Mouse (Mus musculus): ENCODE measurements around the gene Spdya. TPM values are rescaled to one million over a fixed set of nuclear protein-coding genes. Genes with fewer than 3 reads are reported as not detected.

Gene Spdya
- total and polyA plus RNA-seq, 3 experiments, result 0.23 to 0.46 TPM; not detected in 1

DNA sequence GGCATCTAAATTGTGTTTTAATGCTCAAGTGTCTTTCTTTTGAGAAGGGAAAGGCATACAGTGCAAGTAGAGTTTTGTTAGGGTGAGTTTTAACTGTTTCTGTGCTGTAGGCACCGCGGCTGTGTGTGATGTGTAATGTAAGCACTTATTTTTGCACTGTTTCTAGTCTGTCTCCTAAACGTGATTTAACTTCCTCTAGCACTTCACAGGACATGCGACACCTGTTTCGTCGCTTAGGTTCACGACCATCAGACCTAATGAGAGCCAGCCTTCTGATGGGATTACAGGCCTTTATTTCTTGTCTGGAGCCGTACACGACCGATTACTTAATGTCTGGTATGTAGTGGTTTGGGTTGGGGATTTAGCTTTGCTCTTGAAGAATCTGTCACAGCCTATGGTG, 79.9 kb downstream of the Spdya start:
- Histone ChIP-seq H3K27me3 (ENCODE audit: control insufficient read depth in 1 of 2, insufficient read depth in 2 of 2, low read length in 2 of 2) (no peaks in the 10 kb centered on the region), H3K36me3 (ENCODE audit: control insufficient read depth in 1 of 2, insufficient read depth in 2 of 2, low read length in 2 of 2) (peaks cover 0 to 57% of the 10 kb centered on the region in 2 experiments; a peak in 2 of 4 replicates), H3K9ac (ENCODE audit: control insufficient read depth, low read depth, low read length, poor library complexity, severe bottlenecking) (no peak overlapping the region), H3K4me3 (ENCODE audit: control insufficient read depth in 1 of 2, insufficient read depth in 1 of 2, low read depth in 2 of 2, low read length in 2 of 2) (no peak overlapping the region), H3K79me2 (ENCODE audit: control insufficient read depth, insufficient read depth, low read length, poor library complexity) (peaks cover 19% of the 10 kb centered on the region), H3K4me1 (ENCODE audit: control insufficient read depth in 1 of 2, insufficient read depth in 2 of 2, low read length in 2 of 2) (no peaks in the 10 kb centered on the region), H3K27ac (ENCODE audit: control insufficient read depth, low read depth, low read length) (no peak overlapping the region), H3K9me3 (replicated peaks; ENCODE audit: insufficient read depth, low read length) (no peaks in the 10 kb centered on the region)
- TF ChIP-seq USF2 (IDR thresholded peaks at IDR 0.05; ENCODE audit: borderline replicate concordance in 1 of 2, insufficient read depth in 1 of 2, low read depth in 1 of 2, low read length in 2 of 2) (no peak), MXI1 (IDR thresholded peaks at IDR 0.05; ENCODE audit: low read depth, low read length) (no peak), CTCF (IDR thresholded peaks at IDR 0.05 in 2 of 3, conservative IDR thresholded peaks at IDR 0.05 in 1 of 3; ENCODE audit: control insufficient read depth in 1 of 3, insufficient read depth in 1 of 3, low read depth in 2 of 3, low read length in 3 of 3, poor library complexity in 1 of 3, severe bottlenecking in 1 of 3) (no peak), ZNF384 (IDR thresholded peaks at IDR 0.05; ENCODE audit: low read depth, low read length) (no peak), POLR2A (IDR thresholded peaks at IDR 0.05; ENCODE audit: control insufficient read depth in 1 of 2, insufficient read depth in 1 of 2, low read depth in 1 of 2, low read length in 2 of 2, poor library complexity in 1 of 2) (no peak), CHD2 (IDR thresholded peaks at IDR 0.05; ENCODE audit: low read length) (no peak), JUND (IDR thresholded peaks at IDR 0.05; ENCODE audit: low read depth, low read length) (no peak), SIN3A (IDR thresholded peaks at IDR 0.05; ENCODE audit: low read length) (no peak), EP300 (IDR thresholded peaks at IDR 0.05; ENCODE audit: low read depth in 1 of 2, low read length in 2 of 2) (no peak), TCF12 (IDR thresholded peaks at IDR 0.05; ENCODE audit: low read depth, low read length) (no peak), TBP (IDR thresholded peaks at IDR 0.05; ENCODE audit: low read depth, low read length) (no peak), USF1 (IDR thresholded peaks at IDR 0.05; ENCODE audit: low read depth, low read length) (no peak), UBTF (IDR thresholded peaks at IDR 0.05; ENCODE audit: borderline replicate concordance, insufficient read depth, low read depth, low read length) (no peak)
- no peak for DNase-seq (ENCODE audit: low read depth, low spot score)

DNA sequence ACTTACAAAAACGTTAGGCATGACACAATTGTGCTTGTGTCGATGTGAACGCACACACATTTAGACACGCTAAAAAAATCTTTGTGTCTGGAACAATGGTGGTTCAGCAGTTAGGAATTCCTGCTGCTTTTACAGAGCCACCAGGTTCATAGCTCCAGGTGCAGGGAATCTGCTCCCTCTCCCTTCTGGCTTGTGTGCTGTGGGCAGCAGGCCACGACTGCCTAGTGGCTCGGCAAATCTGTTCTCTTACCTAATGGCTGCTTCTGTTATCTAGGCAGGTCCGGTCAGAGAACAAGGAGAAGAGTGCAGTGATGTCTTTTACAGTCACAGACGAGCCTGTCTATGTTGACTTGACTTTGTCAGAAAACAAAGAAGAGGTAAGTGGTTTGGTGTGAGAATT, 81.5 kb downstream of the Spdya start:
- H3K4me1 ChIP-seq (ENCODE audit: control insufficient read depth in 1 of 2, insufficient read depth in 2 of 2, low read length in 2 of 2), result no peaks in the 10 kb centered on the region
- H3K4me3 ChIP-seq (ENCODE audit: control insufficient read depth in 1 of 2, insufficient read depth in 1 of 2, low read depth in 2 of 2, low read length in 2 of 2), result no peak overlapping the region
- peaks cover 9% of the 10 kb centered on the region for H3K79me2 ChIP-seq (ENCODE audit: control insufficient read depth, insufficient read depth, low read length, poor library complexity)
- DNase-seq (ENCODE audit: low read depth, low spot score), result no peak
- TF ChIP-seq TAL1 (IDR thresholded peaks at IDR 0.05; ENCODE audit: low read length) (no peak), E2F4 (IDR thresholded peaks at IDR 0.05; ENCODE audit: borderline replicate concordance, low read depth, low read length) (no peak), CHD1 (IDR thresholded peaks at IDR 0.05; ENCODE audit: low read depth, low read length) (no peak), SMC3 (IDR thresholded peaks at IDR 0.05; ENCODE audit: low read depth, low read length) (no peak)
- no peaks in the 10 kb centered on the region for H3K9me3 ChIP-seq (replicated peaks; ENCODE audit: insufficient read depth, low read length)
- H3K36me3 ChIP-seq (ENCODE audit: control insufficient read depth in 1 of 2, insufficient read depth in 2 of 2, low read length in 2 of 2), result peaks cover 0 to 57% of the 10 kb centered on the region in 2 experiments; a peak in 2 of 4 replicates
- H3K27me3 ChIP-seq (ENCODE audit: control insufficient read depth in 1 of 2, insufficient read depth in 2 of 2, low read length in 2 of 2), result no peaks in the 10 kb centered on the region
- no peak overlapping the region for H3K27ac ChIP-seq (ENCODE audit: control insufficient read depth, low read depth, low read length)
- H3K9ac ChIP-seq (ENCODE audit: control insufficient read depth, low read depth, low read length, poor library complexity, severe bottlenecking), result no peak overlapping the region
